Mouse (Mus musculus) cerebellum, adult 18-20 months (tissue): Measurements from ENCODE around the gene Ccdc33.

ENCODE experiments used
- DNase-seq, 2 experiments: peaks; one replicate each; pipeline ENCODE4 v3.0.0; 2021

Ccdc33 gene

GRCm38 (mm10) chr9:58009015-58009362 is 109.6 kb downstream of the Ccdc33 start:
- peak in 1 of 2 experiments; percentile 14 for DNase-seq

GRCm38 (mm10) chr9:58008336-58009014 is 110.1 kb downstream of the Ccdc33 start:
- no peak for DNase-seq

- no peak for DNase-seq
Measured at GRCm38 (mm10) chr9:58005753-58006461, 112.7 kb downstream of the Ccdc33 start, which contains the start of gene Cyp11a1. Gene Cyp11a1, plus strand, starts transcription at chr9:58006411.

GRCm38 (mm10) chr9:58003272-58003671 is 115.4 kb downstream of the Ccdc33 start:
- no peak for DNase-seq

- peak; percentile 34 to 37 for DNase-seq
Measured at GRCm38 (mm10) chr9:57999676-58000075, 118.9 kb downstream of the Ccdc33 start.

- DNase-seq = no peak
Measured at GRCm38 (mm10) chr9:57998685-57999084, 119.9 kb downstream of the Ccdc33 start.

GRCm38 (mm10) chr9:57998032-57998659 is 120.5 kb downstream of the Ccdc33 start:
- peak; percentile 78 to 80 for DNase-seq

GRCm38 (mm10) chr9:57997511-57998031 is 121.1 kb downstream of the Ccdc33 start:
- DNase-seq = peak; percentile 55 to 88

- DNase-seq = peak; percentile 42 to 57
Measured at GRCm38 (mm10) chr9:57995282-57995681, 123.3 kb downstream of the Ccdc33 start.

GRCm38 (mm10) chr9:57992781-57993591 is 125.6 kb downstream of the Ccdc33 start:
- no peak for DNase-seq

GRCm38 (mm10) chr9:57992060-57992459 is 126.6 kb downstream of the Ccdc33 start:
- DNase-seq = no peak

- peak; percentile 40 to 72 for DNase-seq
Measured at GRCm38 (mm10) chr9:57990438-57991110, 128.0 kb downstream of the Ccdc33 start.

- DNase-seq = no peak
Measured at GRCm38 (mm10) chr9:57989309-57989708, 129.3 kb downstream of the Ccdc33 start.

- no peak for DNase-seq
Measured at GRCm38 (mm10) chr9:57988098-57988497, 130.5 kb downstream of the Ccdc33 start.

GRCm38 (mm10) chr9:57986293-57986692 is 132.3 kb downstream of the Ccdc33 start:
- DNase-seq = no peak

- no peak for DNase-seq
Measured at GRCm38 (mm10) chr9:57985304-57985703, 133.3 kb downstream of the Ccdc33 start.

GRCm38 (mm10) chr9:57980570-57980969 is 138.1 kb downstream of the Ccdc33 start:
- no peak for DNase-seq

- DNase-seq = no peak
Measured at GRCm38 (mm10) chr9:57978858-57979257, 139.8 kb downstream of the Ccdc33 start.
